Mouse (Mus musculus): ENCODE measurements at regions not wholly inside any gene's neighbourhood (a gene's known extent, or its start where the extent isn't known, plus 50 kb on each side); places are given as distances from the start of the nearest gene placed in this dataset.

DNA sequence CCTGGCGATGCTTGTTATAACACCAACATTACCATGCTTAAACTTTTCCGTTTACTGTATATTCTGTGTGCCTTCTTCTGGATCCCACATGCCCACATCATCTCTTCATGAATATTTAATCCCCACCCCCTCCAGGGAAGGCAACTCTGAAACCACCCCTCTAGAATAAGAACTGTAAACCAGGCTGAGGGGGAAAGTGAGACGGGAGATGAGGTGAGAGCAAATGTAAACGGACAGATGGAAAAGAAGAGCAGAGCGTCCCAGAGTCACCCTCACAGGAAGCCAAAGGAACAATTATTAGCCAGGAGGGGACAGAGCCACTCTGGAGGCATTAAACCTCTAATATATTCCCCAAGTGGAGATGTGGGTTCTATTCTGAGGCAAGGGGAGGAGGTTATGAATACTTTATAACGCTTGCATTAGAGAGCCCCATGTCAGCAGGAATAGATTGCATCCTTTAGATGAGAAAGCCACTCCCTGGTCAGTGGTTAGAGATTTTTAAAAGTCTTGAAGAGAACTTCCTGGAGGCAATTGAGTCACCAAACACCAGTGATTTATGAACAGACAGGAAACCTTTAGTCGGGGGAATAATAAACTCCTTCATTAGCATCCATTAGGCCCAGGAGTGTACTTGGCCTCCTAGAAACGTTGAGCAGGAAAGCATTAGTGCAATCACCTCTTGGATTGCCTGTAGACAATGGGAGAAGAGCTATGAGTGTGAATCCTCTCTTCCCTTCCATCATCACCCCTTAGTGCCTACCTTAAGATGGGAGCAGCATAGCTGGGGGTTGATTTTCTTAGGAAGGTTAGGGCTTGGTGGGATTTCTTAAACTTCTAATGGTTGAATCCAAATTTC is 220.1 kb downstream of the Elavl2 start:
- no peak for TF ChIP-seq POLR2A (IDR thresholded peaks at IDR 0.05; ENCODE audit: control insufficient read depth, low read depth, low read length)
- no peak for TF ChIP-seq CTCF (IDR thresholded peaks at IDR 0.05; ENCODE audit: control insufficient read depth, insufficient read depth, insufficient replicate concordance, low read depth, low read length)

Measured in testis, adult 2 months (tissue).